ENCODE assay signal across 21 mouse cellular contexts in the genomic region with DNA sequence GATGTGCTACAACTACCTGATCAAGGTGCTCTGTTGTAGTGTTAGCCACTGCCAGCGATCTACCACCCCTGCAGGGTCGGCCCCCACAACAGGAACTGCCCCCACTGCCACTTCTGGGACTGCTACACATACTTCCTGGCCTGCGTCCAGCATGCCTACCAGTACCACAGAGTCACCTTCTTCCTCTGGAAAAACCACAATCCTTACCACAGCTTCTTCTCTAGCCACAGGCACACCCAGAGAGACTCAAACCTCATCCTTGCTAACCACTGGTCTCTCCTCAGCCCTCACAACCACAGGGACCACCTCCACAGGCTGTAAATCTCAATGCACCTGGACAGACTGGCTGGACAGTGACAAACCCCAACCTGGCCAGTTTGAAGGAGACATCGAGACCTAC. TPM values are rescaled to one million over a fixed set of nuclear protein-coding genes. Genes with fewer than 3 reads are reported as not detected.
"Had no signal": no experiment of that assay in that cellular context is flagged by ENCODE, and none has a peak within 500 bp of the region (broad histone marks: within the 10 kb centered on the region; RNA-seq: fewer than 3 reads in every experiment).

No protein-coding gene starts in this region.

- H3K36me3 ChIP-seq: midbrain, embryonic 10.5 days; midbrain, embryonic 12.5 days; neural tube, embryonic 13.5 days; neural tube, embryonic 15.5 days; stomach, embryonic 15.5 days had no signal

- H3K9ac ChIP-seq: lung, embryonic 14.5 days; midbrain, embryonic 12.5 days; neural tube, embryonic 13.5 days; neural tube, embryonic 15.5 days; stomach, embryonic 15.5 days had no signal

- DNase-seq: lung, adult 18-20 months; lung, embryonic 14.5 days; lung, postnatal 10 days; lung, postnatal 4 days; midbrain, embryonic 14.5 days; retina, postnatal 1 day; right cerebral cortex, adult 18-20 months; right cerebral cortex, postnatal 14 days; thymus, adult 18-20 months; thymus, postnatal 14 days; thymus, postnatal 36 days had no signal

- H3K4me3 ChIP-seq: midbrain, embryonic 10.5 days; midbrain, embryonic 12.5 days; myocyte; neural tube, embryonic 13.5 days; neural tube, embryonic 15.5 days; stomach, embryonic 15.5 days had no signal

- H3K27me3 ChIP-seq: midbrain, embryonic 12.5 days; neural tube, embryonic 13.5 days; neural tube, embryonic 15.5 days; stomach, embryonic 15.5 days had no signal

- ATAC-seq: midbrain, embryonic 16.5 days had no signal

- H3K9me3 ChIP-seq: midbrain, embryonic 10.5 days; midbrain, embryonic 12.5 days; neural tube, embryonic 13.5 days; neural tube, embryonic 15.5 days; stomach, embryonic 15.5 days had no signal

- H3K4me2 ChIP-seq: lung, embryonic 14.5 days; midbrain, embryonic 12.5 days; neural tube, embryonic 13.5 days; neural tube, embryonic 15.5 days; stomach, embryonic 15.5 days had no signal

- H3K4me1 ChIP-seq: midbrain, embryonic 10.5 days; midbrain, embryonic 12.5 days; neural tube, embryonic 13.5 days; neural tube, embryonic 15.5 days; stomach, embryonic 15.5 days had no signal

- H3K27ac ChIP-seq: midbrain, embryonic 10.5 days; midbrain, embryonic 12.5 days; neural tube, embryonic 13.5 days; neural tube, embryonic 15.5 days; stomach, embryonic 15.5 days had no signal

RNA-seq across cellular contexts. Expression of a gene that starts 22.2 kb away (rescaled TPM):
- total RNA-seq: megakaryocyte-erythroid progenitor cell, adult 5-6 weeks had no signal
- polyA plus RNA-seq: liver, embryonic 16.5 days; neural tube, embryonic 11.5 days had no signal
